Mouse (Mus musculus) heart, embryonic 11.5 days (tissue): ENCODE data around the gene Ablim1. TPM values are rescaled to one million over a fixed set of nuclear protein-coding genes. Genes with fewer than 3 reads are reported as not detected.

Experiments
- ATAC-seq: fragments of 200-750 bp; cut with Nextera tagmentation; replicated peaks from 2 replicates; pipeline ENCODE4 v1.8.0; 2017; ENCODE audit warnings: moderate library complexity; ENCODE audit not compliant: insufficient number of reproducible peaks, low FRiP score, low TSS enrichment
- H3K27ac ChIP-seq: fragments of 300-500 bp; sonication (generic); 2 replicates; pipeline ENCODE4 v1.5.1; 2014; ENCODE audit warnings: mild to moderate bottlenecking, low read depth, low read length
- H3K27me3 ChIP-seq: fragments of 300-500 bp; sonication (generic); 2 replicates; pipeline ENCODE4 v1.6.1; 2014; ENCODE audit warnings: mild to moderate bottlenecking, low read length, mixed read lengths; ENCODE audit not compliant: control insufficient read depth, insufficient read depth
- H3K36me3 ChIP-seq: fragments of 300-500 bp; sonication (generic); 2 replicates; pipeline ENCODE4 v1.6.1; 2014; ENCODE audit warnings: mild to moderate bottlenecking, low read length, moderate library complexity, mixed read lengths; ENCODE audit not compliant: control insufficient read depth, insufficient read depth
- H3K4me1 ChIP-seq: fragments of 300-500 bp; sonication (generic); 2 replicates; pipeline ENCODE4 v1.6.1; 2014; ENCODE audit warnings: low read length; ENCODE audit not compliant: control insufficient read depth, insufficient read depth
- H3K4me2 ChIP-seq: fragments of 300-500 bp; sonication (generic); 2 replicates; pipeline ENCODE4 v1.6.1; 2014; ENCODE audit warnings: mild to moderate bottlenecking, moderate library complexity
- H3K4me3 ChIP-seq: fragments of 300-500 bp; sonication (generic); 2 replicates; pipeline ENCODE4 v1.5.1; 2014; ENCODE audit warnings: low read depth, low read length
- H3K9ac ChIP-seq: fragments of 300-500 bp; sonication (generic); 2 replicates; pipeline ENCODE4 v1.6.1; 2014; ENCODE audit warnings: mild to moderate bottlenecking, low read depth, low read length, moderate library complexity
- H3K9me3 ChIP-seq: fragments of 300-500 bp; sonication (generic); replicated peaks from 2 replicates; pipeline ENCODE4 v1.6.1; 2016; ENCODE audit warnings: low read length; ENCODE audit not compliant: control insufficient read depth
- WGBS: fragments of 180-500 bp; shearing (Covaris S2); extraction: QIAGEN DNeasy Blood & Tissue Kit; methylation state at CpG from one replicate; pipeline ENCODE4 v1.1.7; 2014; ENCODE audit not compliant: insufficient replicate concordance; 5-methylcytosine and 5-hydroxymethylcytosine counted together
- polyA plus RNA-seq: library from polyadenylated mRNA; unstranded; fragments of >200 nt; fragmentation: Nextera tagmentation; extraction: Ambion mirVana; gene quantifications from 2 replicates; pipeline ENCODE4 v1.2.1, GENCODE M21; 2014

Ablim1 gene
- polyA plus RNA-seq, 1 experiment from 2014 or later = 45.8 TPM

GRCm38 (mm10) chr19:57306601-57307000 is 8.1 kb downstream of the Ablim1 start:
- Histone ChIP-seq H3K36me3 (no peaks in the 10 kb centered on the region), H3K4me2 (no peak overlapping the region), H3K27me3 (no peaks in the 10 kb centered on the region), H3K4me1 (peaks cover 5% of the 10 kb centered on the region; the same call in 1 of the 2 replicates), H3K9ac (no peak overlapping the region), H3K27ac (no peak overlapping the region), H3K9me3 (no peaks in the 10 kb centered on the region), H3K4me3 (no peak overlapping the region)
- 73% methylated on average over 4 of the region's 4 CpGs for WGBS
- no peak for ATAC-seq

- no peak for ATAC-seq
- Histone ChIP-seq H3K4me2 (no peak overlapping the region), H3K4me3 (no peak overlapping the region), H3K4me1 (peaks cover 5% of the 10 kb centered on the region; the same call in 1 of the 2 replicates), H3K9ac (no peak overlapping the region), H3K36me3 (no peaks in the 10 kb centered on the region), H3K9me3 (no peaks in the 10 kb centered on the region), H3K27me3 (no peaks in the 10 kb centered on the region), H3K27ac (no peak overlapping the region)
- WGBS = 32% methylated on average over 8 of the region's 8 CpGs
Measured at GRCm38 (mm10) chr19:57305972-57306371, 8.7 kb downstream of the Ablim1 start.

GRCm38 (mm10) chr19:57304666-57305065 is 10.1 kb downstream of the Ablim1 start:
- Histone ChIP-seq H3K27ac (no peak overlapping the region), H3K4me2 (no peak overlapping the region), H3K9ac (no peak overlapping the region), H3K4me3 (no peak overlapping the region), H3K4me1 (peaks cover 5% of the 10 kb centered on the region; the same call in 1 of the 2 replicates), H3K27me3 (no peaks in the 10 kb centered on the region), H3K9me3 (no peaks in the 10 kb centered on the region), H3K36me3 (no peaks in the 10 kb centered on the region)
- WGBS = 73% methylated on average over 2 of the region's 2 CpGs
- ATAC-seq = no peak

- Histone ChIP-seq H3K4me3 (no peak overlapping the region), H3K4me1 (peaks cover 5% of the 10 kb centered on the region; the same call in 1 of the 2 replicates), H3K36me3 (no peaks in the 10 kb centered on the region), H3K9me3 (no peaks in the 10 kb centered on the region), H3K27ac (no peak overlapping the region), H3K4me2 (no peak overlapping the region), H3K9ac (no peak overlapping the region), H3K27me3 (no peaks in the 10 kb centered on the region)
- no peak for ATAC-seq
- WGBS = 70% methylated on average over 12 of the region's 12 CpGs
Measured at GRCm38 (mm10) chr19:57301961-57302395, 12.7 kb downstream of the Ablim1 start.

- Histone ChIP-seq H3K9ac (no peak overlapping the region), H3K4me1 (no peaks in the 10 kb centered on the region), H3K36me3 (no peaks in the 10 kb centered on the region), H3K4me3 (no peak overlapping the region), H3K9me3 (no peaks in the 10 kb centered on the region), H3K27me3 (no peaks in the 10 kb centered on the region), H3K27ac (no peak overlapping the region), H3K4me2 (no peak overlapping the region)
- 67% methylated on average over 5 of the region's 5 CpGs for WGBS
- ATAC-seq = no peak
Measured at GRCm38 (mm10) chr19:57298006-57298405, 16.7 kb downstream of the Ablim1 start.

GRCm38 (mm10) chr19:57297447-57297846 is 17.3 kb downstream of the Ablim1 start:
- WGBS = 87% methylated on average over 9 of the region's 9 CpGs
- Histone ChIP-seq H3K4me2 (no peak overlapping the region), H3K9ac (no peak overlapping the region), H3K27ac (no peak overlapping the region), H3K36me3 (no peaks in the 10 kb centered on the region), H3K4me1 (no peaks in the 10 kb centered on the region), H3K4me3 (no peak overlapping the region), H3K27me3 (no peaks in the 10 kb centered on the region), H3K9me3 (no peaks in the 10 kb centered on the region)
- no peak for ATAC-seq

GRCm38 (mm10) chr19:57296539-57296938 is 18.2 kb downstream of the Ablim1 start:
- Histone ChIP-seq H3K27ac (no peak overlapping the region), H3K4me2 (no peak overlapping the region), H3K27me3 (no peaks in the 10 kb centered on the region), H3K36me3 (no peaks in the 10 kb centered on the region), H3K4me3 (no peak overlapping the region), H3K9me3 (no peaks in the 10 kb centered on the region), H3K9ac (no peak overlapping the region), H3K4me1 (no peaks in the 10 kb centered on the region)
- 67% methylated on average over 5 of the region's 5 CpGs for WGBS
- ATAC-seq = no peak

GRCm38 (mm10) chr19:57295521-57295920 is 19.2 kb downstream of the Ablim1 start:
- Histone ChIP-seq H3K27me3 (no peaks in the 10 kb centered on the region), H3K9me3 (no peaks in the 10 kb centered on the region), H3K36me3 (no peaks in the 10 kb centered on the region), H3K4me3 (no peak overlapping the region), H3K9ac (no peak overlapping the region), H3K4me2 (no peak overlapping the region), H3K27ac (no peak overlapping the region), H3K4me1 (no peaks in the 10 kb centered on the region)
- no peak for ATAC-seq
- whole genome bisulfite sequencing = 43% methylated on average over 9 of the region's 9 CpGs

- Histone ChIP-seq H3K4me3 (no peak overlapping the region), H3K4me1 (peaks cover 3% of the 10 kb centered on the region; the same call in 1 of the 2 replicates), H3K27ac (no peak overlapping the region), H3K9ac (no peak overlapping the region), H3K4me2 (no peak overlapping the region), H3K9me3 (no peaks in the 10 kb centered on the region), H3K27me3 (no peaks in the 10 kb centered on the region), H3K36me3 (no peaks in the 10 kb centered on the region)
- no peak for ATAC-seq
- WGBS = 71% methylated on average over 4 of the region's 4 CpGs
Measured at GRCm38 (mm10) chr19:57294356-57294755, 20.4 kb downstream of the Ablim1 start.
